Mouse (Mus musculus): Measurements from ENCODE around the gene Hoxa2.

Gene Hoxa2

GRCm38 (mm10) chr6:52164626-52165440 lies at the start of gene Hoxa2:
Gene Hoxa2, minus strand, starts transcription at chr6:52164831.
- DNase-seq, result no peak

- no peak for DNase-seq
Observed at GRCm38 (mm10) chr6:52214271-52214670, 49.6 kb upstream of the Hoxa2 start.

GRCm38 (mm10) chr6:52213119-52213986 lies 48.7 kb upstream of the Hoxa2 start, which contains the start of the genes Hoxa3 and Gm28308:
Gene Hoxa3, minus strand, starts transcription at chr6:52213336.
Gene Gm28308, minus strand, starts transcription at chr6:52213339.
- DNase-seq, result no peak

DNA sequence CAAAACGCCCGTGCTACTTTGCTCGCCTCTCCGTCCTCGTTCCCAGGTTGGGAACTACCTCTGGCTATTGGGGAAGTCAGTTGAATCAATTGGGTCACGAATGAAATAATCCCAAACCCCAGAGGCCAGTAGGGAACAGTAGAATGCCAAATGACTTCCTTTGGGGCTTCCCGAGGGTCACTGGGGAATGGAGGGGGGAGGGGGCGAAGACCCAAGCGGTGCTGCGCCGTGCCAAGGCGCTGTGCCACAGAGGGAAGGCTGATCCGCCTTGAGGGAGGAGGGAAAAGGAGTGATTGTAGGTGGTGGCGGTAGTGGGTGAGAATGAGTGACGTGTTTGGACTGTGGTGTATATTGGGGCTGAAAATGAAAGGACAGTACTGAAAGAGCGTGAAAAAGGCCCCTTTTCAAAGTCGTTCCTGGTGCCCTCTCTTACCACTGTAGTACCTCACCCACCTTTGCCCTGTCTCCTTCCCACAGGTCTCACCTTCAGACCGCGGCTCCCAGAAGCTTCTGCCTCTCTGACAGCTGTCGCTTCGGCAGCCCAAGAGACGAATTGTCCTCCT lies 48.0 kb upstream of the Hoxa2 start:
- no peak for DNase-seq

GRCm38 (mm10) chr6:52211961-52212360 lies 47.3 kb upstream of the Hoxa2 start:
- DNase-seq, result no peak

- peak; percentile 30 for DNase-seq
Observed at GRCm38 (mm10) chr6:52211170-52211935, 46.7 kb upstream of the Hoxa2 start.

- no peak for DNase-seq
Observed at GRCm38 (mm10) chr6:52209685-52210046, 45.0 kb upstream of the Hoxa2 start.

DNA sequence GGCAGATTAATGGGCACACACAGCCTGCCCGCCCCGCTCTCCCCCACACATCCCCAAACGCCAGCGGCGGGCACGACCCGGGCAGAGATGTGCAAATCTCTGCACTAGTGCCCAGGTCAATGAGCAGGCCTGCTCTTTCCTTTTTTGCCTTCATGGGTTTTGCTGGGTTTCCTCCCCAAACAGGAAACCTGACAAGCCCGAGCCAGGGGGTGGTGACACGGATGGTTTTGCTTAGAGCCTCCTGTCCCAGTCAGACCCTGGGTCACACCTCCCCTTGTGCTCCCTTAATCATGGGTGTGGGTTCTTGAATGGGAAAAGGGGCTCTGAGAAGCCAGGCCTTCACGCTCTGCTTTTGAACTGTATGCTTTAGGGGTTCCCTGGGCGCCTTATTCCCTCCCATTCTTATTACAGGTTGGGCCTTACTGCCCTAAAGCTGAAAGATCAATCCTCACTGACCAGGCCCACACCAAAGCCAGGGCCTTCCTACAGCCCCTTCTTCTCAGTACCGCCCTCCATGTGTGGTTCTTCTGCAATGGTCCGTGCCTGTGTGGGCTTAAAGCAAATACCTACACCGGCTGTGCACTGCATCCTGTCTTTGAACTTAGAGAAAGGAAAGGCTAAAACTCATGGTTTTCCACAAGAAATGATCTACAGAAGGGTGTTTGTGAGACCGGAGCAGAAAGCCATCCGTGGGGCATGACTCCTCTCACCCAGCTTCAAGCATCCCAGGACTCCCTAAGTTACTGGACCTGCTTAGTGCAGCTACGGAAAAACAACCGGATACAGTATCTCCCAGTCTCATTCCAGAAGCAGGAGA lies 44.4 kb upstream of the Hoxa2 start:
- DNase-seq, result no peak

DNA sequence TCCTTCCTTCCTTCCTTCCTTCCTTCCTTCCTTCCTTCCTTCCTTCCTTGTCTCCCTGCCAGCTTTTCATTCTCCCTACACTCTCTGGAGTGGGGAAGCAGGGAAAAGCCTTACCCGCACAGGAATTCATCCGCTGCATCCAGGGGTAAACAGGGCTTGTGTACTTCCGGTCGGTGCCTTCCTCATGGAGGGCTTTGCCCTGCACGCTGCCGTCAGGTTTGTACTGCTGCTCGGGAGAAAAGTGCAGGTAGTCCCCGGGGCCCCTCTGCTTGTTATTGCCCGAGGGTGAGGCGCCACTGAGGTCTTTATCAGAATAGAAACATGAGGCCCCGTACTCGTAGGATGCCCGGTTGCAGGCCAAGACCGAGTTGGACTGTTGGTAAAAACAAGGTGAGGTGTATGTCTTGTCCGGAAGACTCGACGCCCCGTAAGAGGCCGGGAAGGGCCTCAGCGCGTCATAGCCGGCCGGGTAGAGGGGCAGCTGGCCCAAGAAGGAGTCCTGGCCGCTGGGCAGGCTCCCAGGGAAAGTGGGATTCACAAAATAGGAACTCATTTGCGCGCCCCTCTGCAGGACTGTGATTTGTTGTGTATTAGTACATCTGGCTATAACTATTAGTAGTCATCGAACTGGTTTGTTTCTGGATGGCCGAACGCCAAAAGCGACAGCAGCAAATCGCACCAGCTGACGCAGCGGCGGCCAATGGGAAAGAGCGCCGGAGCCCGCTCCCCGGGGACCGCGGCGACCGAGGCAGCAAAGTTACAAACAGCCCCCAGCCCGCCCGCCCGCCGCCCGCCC lies 43.6 kb upstream of the Hoxa2 start, which contains the start of gene Hoxa6:
Hoxa6 (minus strand) TSS at position 651 of the 796 bp plus-strand sequence.
- no peak for DNase-seq

DNA sequence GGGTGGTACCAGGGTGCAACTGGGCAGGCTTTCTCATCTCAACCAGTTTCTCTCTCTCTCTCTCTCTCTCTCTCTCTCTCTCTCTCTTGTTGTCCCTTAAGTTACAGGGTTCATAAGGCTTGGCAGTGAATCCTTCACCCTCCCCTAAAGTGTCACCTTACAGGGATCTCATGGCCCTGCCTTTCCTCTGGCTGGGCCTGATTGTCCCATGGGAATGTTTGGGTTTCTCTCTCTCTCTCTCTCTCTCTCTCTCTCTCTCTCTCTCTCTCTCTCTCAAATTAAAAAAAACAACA lies 43.0 kb upstream of the Hoxa2 start:
- DNase-seq, result no peak

- DNase-seq, result no peak
Observed at GRCm38 (mm10) chr6:52206882-52207683, 42.5 kb upstream of the Hoxa2 start.

DNA sequence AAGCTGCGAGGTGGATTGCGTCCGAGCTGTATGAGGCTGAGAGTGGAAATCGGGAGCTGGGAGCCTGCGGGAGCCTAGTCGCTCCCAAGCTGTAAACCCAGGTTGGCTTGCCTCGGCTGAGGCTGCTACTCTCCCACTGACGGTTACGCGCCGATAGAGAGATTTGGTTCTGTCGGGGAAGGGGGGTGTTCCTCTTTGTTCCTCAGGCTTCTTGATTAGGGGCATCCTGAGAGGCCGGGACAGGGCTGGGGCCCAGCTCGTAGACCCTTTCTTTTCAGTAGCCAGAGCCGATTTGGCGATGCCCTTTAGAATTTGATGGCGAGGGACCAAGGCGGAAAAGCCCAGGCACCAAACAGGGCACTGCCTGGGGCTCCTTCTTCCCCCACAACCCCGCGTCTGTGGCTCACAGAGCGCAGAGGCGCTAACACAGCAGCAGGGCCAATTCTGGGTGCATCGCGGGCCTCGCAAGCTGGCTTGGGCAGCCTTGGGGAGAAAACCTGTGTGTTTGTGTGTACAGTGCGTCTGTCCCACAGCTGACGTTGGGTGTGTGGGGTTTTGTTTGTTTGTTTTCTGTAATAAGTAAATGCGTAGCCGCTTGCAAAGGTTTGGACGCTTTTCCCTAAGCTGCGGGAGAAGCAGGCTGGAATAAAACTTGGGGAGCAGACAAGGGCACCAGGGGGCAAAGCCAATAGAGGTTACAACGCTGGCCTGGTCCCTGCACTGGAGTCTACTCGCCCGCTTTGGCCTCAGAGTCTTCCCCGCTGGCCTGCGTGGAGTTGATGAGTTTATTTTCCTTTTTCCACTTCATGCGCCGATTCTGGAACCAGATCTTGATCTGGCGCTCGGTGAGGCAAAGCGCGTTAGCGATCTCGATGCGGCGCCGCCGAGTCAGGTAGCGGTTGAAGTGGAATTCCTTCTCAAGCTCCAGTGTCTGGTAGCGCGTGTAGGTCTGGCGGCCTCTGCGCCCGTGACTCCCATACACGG lies 41.3 kb upstream of the Hoxa2 start:
- no peak for DNase-seq

- no peak for DNase-seq
Observed at GRCm38 (mm10) chr6:52205221-52205620, 40.6 kb upstream of the Hoxa2 start.

GRCm38 (mm10) chr6:52204050-52204752 lies 39.6 kb upstream of the Hoxa2 start, which contains the start of gene Hoxa5:
Gene Hoxa5, minus strand, starts transcription at chr6:52204587.
- DNase-seq, result no peak

DNA sequence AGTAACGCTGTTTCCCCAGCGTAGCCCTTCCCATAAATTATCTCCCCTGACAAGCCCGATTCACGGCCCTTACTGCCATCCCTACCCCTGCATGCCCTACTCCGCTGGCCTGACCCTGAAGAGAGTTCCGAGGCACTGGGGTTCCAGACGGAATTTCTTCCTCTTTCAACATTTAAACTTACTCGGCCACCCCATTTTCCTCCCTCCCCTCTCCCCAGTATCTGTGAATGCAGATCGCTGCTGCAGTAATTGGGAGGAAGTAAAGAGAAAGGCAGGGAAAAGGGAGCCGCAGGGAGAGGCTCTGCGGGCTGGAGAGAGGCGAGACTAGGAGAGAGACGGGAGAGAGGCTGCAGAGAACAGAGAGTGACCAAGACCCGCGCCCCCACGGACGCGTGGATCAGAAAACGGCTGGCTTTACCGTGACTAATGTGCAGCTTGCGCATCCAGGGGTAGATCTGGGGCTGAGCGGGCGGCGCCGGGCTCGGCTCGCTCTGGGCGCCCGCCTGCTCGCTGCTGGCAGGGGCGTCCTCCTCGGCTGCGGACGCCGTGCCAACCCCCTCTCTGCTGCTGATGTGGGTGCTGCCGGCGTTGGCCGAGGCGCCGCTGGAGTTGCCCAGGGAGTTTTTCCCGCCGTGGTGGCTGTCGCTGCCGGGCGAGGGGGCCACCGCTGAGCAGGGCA lies 38.9 kb upstream of the Hoxa2 start:
- no peak for DNase-seq

DNA sequence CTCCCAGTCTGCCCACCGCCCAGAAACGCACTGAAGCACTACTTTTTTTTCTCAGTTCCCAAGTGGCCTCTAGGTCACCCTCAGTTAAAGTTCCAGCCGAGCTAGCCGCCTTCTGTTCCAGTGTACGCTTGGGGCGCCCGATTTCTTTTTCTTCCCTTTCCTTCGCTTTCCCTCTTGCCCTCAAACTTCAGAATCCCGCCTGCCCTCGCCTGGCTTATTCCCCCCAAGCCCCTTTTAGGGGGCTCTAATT lies 38.4 kb upstream of the Hoxa2 start:
- no peak for DNase-seq

GRCm38 (mm10) chr6:52202362-52203120 lies 37.9 kb upstream of the Hoxa2 start:
- no peak for DNase-seq
